Mouse (Mus musculus) left cerebral cortex, adult 2 months (tissue): ENCODE measurements around the gene Prss57. TPM values are rescaled to one million over a fixed set of nuclear protein-coding genes. Genes with fewer than 3 reads are reported as not detected.

Source experiments
- DNase-seq, 2 experiments: peaks; one replicate each; pipeline ENCODE4 v3.0.0; 2021 to 2022; ENCODE audit warnings: low spot score in 2 of 2, mixed read lengths in 1 of 2; ENCODE audit errors: extremely low spot score in 1 of 2
- H3K27ac ChIP-seq: fragments of 200-600 bp; 2 replicates; pipeline ENCODE4 v1.8.1; 2022
- H3K4me3 ChIP-seq: fragments of 200-600 bp; 2 replicates; pipeline ENCODE4 v1.8.1; 2022
- CTCF ChIP-seq: fragments of 200-600 bp; IDR thresholded peaks from 2 replicates; pipeline ENCODE4 v1.8.1; 2022; ENCODE audit warnings: antibody characterized with exemption, mild to moderate bottlenecking, moderate library complexity
- intact Hi-C: fragments of 180-260 bp; cut with DNase I; formaldehyde crosslinking; loops from one replicate; pipeline ENCODE4 v1.15.1; 2025
- total RNA-seq, 2 experiments: library from RNA; stranded (reverse); gene quantifications; 2 replicates each; pipeline ENCODE4 v1.2.3; 2021

The Prss57 gene
- total RNA-seq, 2 experiments from 2014 or later = 0.58 to 0.75 TPM

DNA sequence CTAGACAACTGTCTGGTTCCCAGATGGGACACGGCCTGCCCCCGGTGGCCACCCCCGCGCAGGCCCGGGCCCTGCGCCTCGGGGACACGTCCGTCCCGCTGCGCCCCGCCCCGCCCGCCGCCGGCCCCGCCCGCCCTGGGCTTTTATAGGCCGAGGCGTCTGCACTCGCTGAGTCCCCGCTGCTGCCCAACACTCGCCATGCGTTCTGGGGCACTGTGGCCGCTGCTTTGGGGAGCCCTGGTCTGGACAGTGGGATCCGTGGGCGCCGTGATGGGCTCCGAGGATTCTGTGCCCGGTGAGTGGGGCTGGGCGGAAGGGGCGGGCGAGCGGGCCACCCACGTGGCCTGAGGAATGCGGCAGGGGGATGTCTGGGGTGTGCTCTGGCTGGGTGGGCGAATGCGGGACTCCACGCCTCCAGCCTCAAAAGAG, 13.6 kb downstream of the Prss57 start, which contains the start of gene Fstl3:
Gene Fstl3 (plus strand): TSS at position 170 of the 429 bp plus-strand sequence.
- intact Hi-C loops = no loop called here
- TF ChIP-seq CTCF = no peak
- no peak for DNase-seq
- Histone ChIP-seq H3K27ac (no peak within 1 kb of the TSS), H3K4me3 (peak within 1 kb of the TSS; percentile 14; the same call in 1 of the 2 replicates)

DNA sequence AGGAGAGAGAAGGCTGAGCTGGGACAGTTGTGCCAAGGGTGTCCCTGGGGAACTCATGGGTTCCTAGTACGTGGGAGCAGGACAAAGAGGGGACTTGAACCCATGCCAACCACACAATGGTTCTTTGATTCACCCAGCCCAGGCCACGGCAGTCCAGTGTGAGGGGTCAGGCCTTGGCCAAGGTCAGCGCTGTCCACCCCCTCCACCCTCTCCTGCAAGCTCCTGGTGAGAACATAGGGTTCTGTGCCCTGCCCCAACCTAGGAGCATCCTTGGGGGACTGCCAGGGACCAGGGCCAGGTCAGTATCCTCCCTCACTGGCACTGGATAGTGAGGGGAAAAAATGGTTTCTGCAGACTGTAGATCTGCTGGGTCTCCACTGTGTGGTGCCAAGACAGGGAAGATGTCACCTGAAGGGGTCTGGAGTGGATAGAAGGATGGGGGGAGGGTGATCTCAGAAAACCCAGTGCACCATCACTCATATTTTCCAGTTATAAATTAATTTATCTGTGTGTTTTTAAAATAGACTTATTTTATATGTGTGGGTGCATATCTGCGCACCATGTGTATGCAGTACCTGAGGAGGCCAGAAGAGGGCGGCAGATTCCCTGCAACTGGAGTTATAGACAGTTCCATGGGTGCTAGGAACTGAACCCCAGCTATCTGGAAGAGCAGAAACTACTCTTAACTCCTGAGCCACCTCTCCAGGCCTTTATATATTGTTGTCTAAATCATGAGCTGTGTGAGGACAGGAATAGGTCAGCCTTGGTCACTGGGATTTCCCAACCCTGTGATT, 16.1 kb downstream of the Prss57 start:
- no peak for DNase-seq
- TF ChIP-seq CTCF = peak; percentile 39
- intact Hi-C loops = no loop called here
- Histone ChIP-seq H3K27ac (no peak overlapping the region), H3K4me3 (no peak overlapping the region)

DNA sequence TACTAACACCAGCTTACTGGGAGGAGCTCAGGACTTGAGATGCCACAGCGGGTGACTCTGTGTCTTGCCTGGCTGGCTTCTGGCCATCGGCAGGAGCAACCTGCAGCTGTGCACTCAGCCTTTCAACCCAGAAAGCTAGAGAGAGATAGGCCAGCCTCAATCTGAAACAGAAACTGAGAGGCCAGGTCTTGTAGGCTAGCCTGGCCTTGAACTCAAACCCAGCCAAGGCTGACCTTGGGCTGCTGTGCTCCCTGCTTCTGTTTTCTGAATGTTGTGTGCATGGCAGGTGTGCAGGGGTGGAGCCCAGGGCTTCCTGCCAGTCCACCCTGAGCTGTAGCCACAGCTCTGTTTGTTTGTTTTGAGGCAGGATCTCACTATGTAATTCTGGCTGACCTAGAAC, 17.6 kb downstream of the Prss57 start:
- no peak overlapping the region for H3K4me3 ChIP-seq
- intact Hi-C loops = no loop called here
- no peak overlapping the region for H3K27ac ChIP-seq
- DNase-seq = no peak
- TF ChIP-seq CTCF = no peak

DNA sequence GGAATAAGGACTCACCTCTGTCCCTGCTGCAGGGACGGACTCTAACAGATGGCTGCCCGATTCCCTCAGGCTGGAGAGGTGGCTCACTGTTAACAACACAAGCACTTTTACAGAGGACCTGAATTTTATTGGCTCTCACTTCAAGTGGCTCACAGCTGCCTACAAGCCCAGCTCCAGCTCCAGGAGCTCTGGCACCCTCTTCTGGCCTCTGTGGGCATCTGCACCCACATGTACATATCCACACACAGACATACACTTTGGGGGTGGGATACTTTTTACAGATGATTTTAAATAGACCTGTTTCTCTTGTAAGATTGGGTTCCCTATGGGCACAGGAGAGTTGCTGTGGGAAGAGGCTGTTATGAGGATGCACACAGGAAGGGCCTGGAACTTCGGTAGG, 18.4 kb downstream of the Prss57 start:
- no peak overlapping the region for H3K27ac ChIP-seq
- no peak overlapping the region for H3K4me3 ChIP-seq
- intact Hi-C loops = no loop called here
- no peak for DNase-seq
- peak; percentile 9; the same call in 1 of the 2 replicates for TF ChIP-seq CTCF

DNA sequence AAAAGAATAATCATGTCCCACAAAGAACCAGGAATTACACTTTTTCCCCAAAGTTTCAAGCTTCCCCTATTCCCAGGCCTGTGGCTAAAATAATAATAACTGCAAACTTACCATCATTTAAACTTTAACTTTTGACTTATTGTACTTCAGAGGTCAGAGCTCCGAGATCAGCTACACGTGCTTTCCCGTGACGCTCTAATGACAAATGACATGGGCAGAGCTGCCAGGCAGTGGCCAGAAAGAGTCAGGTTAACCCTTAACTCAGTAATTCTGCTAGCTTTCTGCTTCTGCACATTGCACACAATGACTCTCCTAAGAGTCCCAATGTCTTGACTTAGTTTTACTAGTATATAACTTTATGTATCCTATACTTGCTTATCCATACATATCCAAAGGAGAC, 21.4 kb downstream of the Prss57 start:
- intact Hi-C loops = no loop called here
- no peak overlapping the region for H3K27ac ChIP-seq
- DNase-seq = no peak
- TF ChIP-seq CTCF = no peak
- H3K4me3 ChIP-seq = no peak overlapping the region

DNA sequence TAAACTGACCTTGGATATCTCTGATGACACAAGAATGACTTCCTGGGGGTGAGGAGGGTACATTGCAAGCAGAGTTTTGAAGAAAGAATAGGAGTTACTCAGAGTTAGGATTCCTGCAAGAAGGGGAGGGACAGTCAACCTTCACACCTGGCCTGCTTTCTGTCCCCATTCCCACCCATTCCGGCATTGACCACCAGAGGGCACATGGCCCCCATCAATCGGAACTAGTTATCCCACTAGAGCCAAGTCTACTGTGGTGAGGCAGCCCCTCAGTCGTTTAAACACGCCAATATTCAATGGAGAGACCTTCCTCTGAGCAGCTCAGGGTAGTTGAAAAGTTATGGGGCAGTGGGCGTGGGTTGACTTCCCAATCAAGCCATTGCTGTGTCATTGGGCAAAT, 22.4 kb downstream of the Prss57 start:
- Histone ChIP-seq H3K27ac (peak overlapping the region; percentile 84), H3K4me3 (peak overlapping the region; percentile 96)

DNA sequence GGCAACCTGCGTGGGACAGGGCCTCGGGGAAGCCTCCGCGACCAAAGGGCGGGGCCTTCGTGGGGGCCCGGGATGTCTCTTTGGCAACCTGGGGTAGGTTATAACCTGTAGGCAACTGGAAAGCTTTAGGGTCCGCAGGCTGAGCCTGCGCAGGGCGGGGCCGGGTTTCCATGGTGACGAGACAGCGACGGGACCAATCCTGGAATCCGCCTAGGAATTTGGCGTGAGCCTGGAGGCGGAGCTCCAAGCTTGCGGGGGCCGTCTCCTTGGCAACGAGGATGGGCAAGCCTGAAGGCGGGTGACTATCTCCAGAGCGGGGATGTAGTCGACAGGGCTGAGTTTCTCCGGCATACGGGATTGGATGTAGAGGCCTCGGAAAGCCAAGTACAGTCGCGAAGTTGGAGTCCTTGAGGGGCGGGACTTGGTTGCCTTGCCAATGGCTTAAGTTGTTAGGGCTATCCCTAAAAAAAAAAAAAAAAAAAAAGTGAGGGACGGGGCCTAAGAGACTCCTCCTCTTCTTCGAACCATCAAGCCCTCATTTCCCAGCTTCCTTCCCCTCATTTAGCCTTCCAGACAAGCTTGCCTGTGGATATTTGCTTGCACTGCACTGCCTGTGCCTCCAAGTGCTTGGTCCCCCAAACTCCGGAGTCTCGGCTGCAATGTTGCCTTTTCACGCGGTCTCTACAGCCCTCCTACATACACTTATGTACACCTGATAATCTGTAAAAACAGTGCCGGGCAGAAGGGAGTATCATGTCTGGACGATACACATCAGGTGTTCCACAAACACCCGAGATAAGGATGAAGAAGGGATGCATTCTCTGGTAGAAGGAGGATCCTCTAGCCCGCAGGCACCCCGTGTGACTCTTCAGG, 23.2 kb downstream of the Prss57 start:
- no peak for TF ChIP-seq CTCF
- Histone ChIP-seq H3K4me3 (peak overlapping the region; percentile 96), H3K27ac (peak overlapping the region; percentile 97)
- intact Hi-C loops = loop anchor here (1.0 to 2.0 kb wide), 3 partner anchors 13 to 63 kb away; partner anchors contain the start of gene Bsg
- peak; percentile 94 to 95 for DNase-seq

More for the DNA sequence above, 22.4 kb downstream of the Prss57 start:
- intact Hi-C loops = loop anchor here (1.0 kb wide), 1 partner anchor 44 kb away; no protein-coding TSS in a partner anchor
- peak; percentile 81 for TF ChIP-seq CTCF
- peak; percentile 71 to 77 for DNase-seq

DNA sequence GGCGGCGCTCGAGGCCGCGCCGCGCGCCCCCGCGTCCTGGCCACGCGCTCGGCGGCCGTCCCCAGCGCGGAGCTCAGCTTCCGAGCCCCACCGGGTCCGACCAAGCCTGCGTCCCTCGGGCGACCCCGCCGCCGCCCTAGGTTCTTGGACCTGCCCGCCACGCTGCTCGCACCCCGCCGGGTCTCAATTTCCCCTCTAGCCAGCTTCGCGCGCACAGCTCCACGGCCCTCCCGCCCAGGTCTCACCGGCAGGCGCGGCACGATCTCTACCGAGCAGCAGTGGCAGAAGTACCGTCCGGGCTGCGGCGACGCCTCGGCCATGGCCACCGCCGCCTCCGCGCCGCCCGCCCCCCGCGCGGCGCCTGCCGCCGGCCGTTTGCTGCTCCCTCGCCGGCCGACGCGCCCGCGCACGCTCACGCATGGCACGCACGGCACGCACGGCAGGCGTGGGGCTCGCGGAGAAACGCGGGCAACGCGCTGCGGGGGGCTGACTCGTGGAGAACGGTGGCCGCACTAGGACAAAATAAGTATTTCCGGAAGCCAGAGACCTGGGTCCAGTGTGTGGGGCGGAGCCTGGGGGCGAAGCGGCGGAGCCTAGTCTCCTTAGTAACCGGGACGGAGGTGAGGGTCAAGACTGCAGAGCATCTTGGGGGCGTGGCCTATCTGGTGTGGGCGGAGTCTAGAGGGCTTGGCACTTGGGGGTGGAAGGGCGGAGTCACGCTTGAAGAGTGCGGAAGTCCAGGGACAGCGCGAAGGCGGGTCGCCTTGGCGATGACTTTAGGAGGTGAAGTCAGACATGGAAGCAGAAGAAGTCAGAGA, 24.0 kb downstream of the Prss57 start, which contains the start of gene Rnf126:
Gene Rnf126 (minus strand): TSS at position 445 of the 818 bp plus-strand sequence.
- Histone ChIP-seq H3K4me3 (peak within 1 kb of the TSS; percentile 96), H3K27ac (peak within 1 kb of the TSS; percentile 97)
- DNase-seq = peak; percentile 98 to 100
- intact Hi-C loops = loop anchor here (1.0 to 2.0 kb wide), 2 partner anchors 14 to 62 kb away; partner anchors contain the start of gene Bsg
- no peak for TF ChIP-seq CTCF

DNA sequence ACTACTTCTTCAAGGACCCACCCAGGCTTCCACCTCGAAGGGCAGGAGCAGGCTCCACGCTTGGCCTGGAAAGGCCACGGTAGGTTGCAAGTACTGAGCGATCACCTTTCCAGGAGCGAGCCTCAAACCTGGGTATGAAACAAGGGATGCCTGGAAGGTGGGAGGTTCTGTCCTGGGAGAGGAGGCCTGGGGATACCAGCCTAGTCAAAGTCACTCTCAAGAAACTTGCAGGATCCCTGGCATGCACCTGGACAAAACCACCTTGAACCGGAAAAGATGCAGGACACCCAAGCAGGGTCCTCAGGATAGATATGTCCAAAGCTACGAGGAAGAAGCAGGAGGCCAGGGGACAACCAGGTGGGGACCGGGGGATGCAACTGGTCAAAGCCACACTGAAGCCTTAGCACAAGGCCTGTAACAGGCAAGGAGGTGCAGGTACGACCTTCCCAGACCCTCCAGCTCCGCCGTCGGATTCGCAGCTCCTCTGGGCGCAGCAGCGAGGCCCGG, 24.7 kb downstream of the Prss57 start:
- peak overlapping the region; percentile 96 for H3K4me3 ChIP-seq
- intact Hi-C loops = loop anchor here (2.0 kb wide), 1 partner anchor 61 kb away; the partner anchor contains the start of gene Bsg
- H3K27ac ChIP-seq = peak overlapping the region; percentile 95
- TF ChIP-seq CTCF = no peak
- DNase-seq = no peak

DNA sequence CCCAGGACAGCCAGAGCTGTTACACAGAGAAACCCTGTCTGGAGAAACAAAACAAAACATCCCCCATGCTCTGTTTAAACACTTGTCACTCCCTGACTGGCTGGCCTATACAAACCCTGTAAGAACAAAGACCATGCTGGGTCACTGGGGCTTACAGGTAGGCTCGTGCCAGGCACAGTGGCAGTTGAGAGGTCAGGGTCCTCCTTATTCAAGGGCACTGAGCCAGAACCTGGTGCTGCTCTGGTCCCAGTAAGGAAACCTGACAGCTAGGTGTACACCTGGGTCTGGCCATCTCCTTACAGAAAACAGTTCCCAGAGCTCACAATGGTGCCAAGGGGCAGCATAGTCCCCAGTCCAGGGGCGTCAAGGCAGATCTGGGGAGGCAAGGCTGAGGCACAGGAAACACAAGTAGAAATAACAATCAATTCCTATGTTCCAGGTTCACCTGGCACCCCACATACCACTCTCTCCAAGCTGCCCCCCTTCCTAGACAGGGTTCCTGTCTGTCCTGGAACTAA, 25.5 kb downstream of the Prss57 start:
- intact Hi-C loops = no loop called here
- H3K27ac ChIP-seq = no peak overlapping the region
- H3K4me3 ChIP-seq = peak overlapping the region; percentile 96
- DNase-seq = no peak
- TF ChIP-seq CTCF = no peak
